Mouse (Mus musculus) heart, embryonic 11.5 days (tissue): Measurements from ENCODE around the gene Tescl. TPM values are rescaled to one million over a fixed set of nuclear protein-coding genes. Genes with fewer than 3 reads are reported as not detected.

Source experiments
- ATAC-seq: fragments of 200-750 bp; cut with Nextera tagmentation; replicated peaks from 2 replicates; pipeline ENCODE4 v1.8.0; 2017; ENCODE audit warnings: moderate library complexity; ENCODE audit not compliant: insufficient number of reproducible peaks, low FRiP score, low TSS enrichment
- H3K27ac ChIP-seq: fragments of 300-500 bp; sonication (generic); 2 replicates; pipeline ENCODE4 v1.5.1; 2014; ENCODE audit warnings: mild to moderate bottlenecking, low read depth, low read length
- H3K27me3 ChIP-seq: fragments of 300-500 bp; sonication (generic); 2 replicates; pipeline ENCODE4 v1.6.1; 2014; ENCODE audit warnings: mild to moderate bottlenecking, low read length, mixed read lengths; ENCODE audit not compliant: control insufficient read depth, insufficient read depth
- H3K36me3 ChIP-seq: fragments of 300-500 bp; sonication (generic); 2 replicates; pipeline ENCODE4 v1.6.1; 2014; ENCODE audit warnings: mild to moderate bottlenecking, low read length, moderate library complexity, mixed read lengths; ENCODE audit not compliant: control insufficient read depth, insufficient read depth
- H3K4me1 ChIP-seq: fragments of 300-500 bp; sonication (generic); 2 replicates; pipeline ENCODE4 v1.6.1; 2014; ENCODE audit warnings: low read length; ENCODE audit not compliant: control insufficient read depth, insufficient read depth
- H3K4me2 ChIP-seq: fragments of 300-500 bp; sonication (generic); 2 replicates; pipeline ENCODE4 v1.6.1; 2014; ENCODE audit warnings: mild to moderate bottlenecking, moderate library complexity
- H3K4me3 ChIP-seq: fragments of 300-500 bp; sonication (generic); 2 replicates; pipeline ENCODE4 v1.5.1; 2014; ENCODE audit warnings: low read depth, low read length
- H3K9ac ChIP-seq: fragments of 300-500 bp; sonication (generic); 2 replicates; pipeline ENCODE4 v1.6.1; 2014; ENCODE audit warnings: mild to moderate bottlenecking, low read depth, low read length, moderate library complexity
- H3K9me3 ChIP-seq: fragments of 300-500 bp; sonication (generic); replicated peaks from 2 replicates; pipeline ENCODE4 v1.6.1; 2016; ENCODE audit warnings: low read length; ENCODE audit not compliant: control insufficient read depth
- WGBS: fragments of 180-500 bp; shearing (Covaris S2); extraction: QIAGEN DNeasy Blood & Tissue Kit; methylation state at CpG from one replicate; pipeline ENCODE4 v1.1.7; 2014; ENCODE audit not compliant: insufficient replicate concordance; 5-methylcytosine and 5-hydroxymethylcytosine counted together
- microRNA-seq: library from miRNA; unstranded; fragments of <30 nt; microRNA quantifications from one replicate; pipeline ENCODE4, GENCODE M21; 2016; ENCODE audit warnings: borderline number of aligned reads
- polyA plus RNA-seq: library from polyadenylated mRNA; unstranded; fragments of >200 nt; fragmentation: Nextera tagmentation; extraction: Ambion mirVana; gene quantifications from 2 replicates; pipeline ENCODE4 v1.2.1, GENCODE M21; 2014

Gene Tescl
- polyA plus RNA-seq, 1 experiment from 2014 or later: not detected

- no peak for ATAC-seq
- Histone ChIP-seq H3K4me1 (no peaks in the 10 kb centered on the region), H3K27me3 (no peaks in the 10 kb centered on the region), H3K36me3 (peaks cover 40% of the 10 kb centered on the region), H3K9me3 (no peaks in the 10 kb centered on the region), H3K4me3 (no peak overlapping the region), H3K9ac (no peak overlapping the region), H3K4me2 (no peak overlapping the region), H3K27ac (no peak overlapping the region)
- 93% methylated on average over 4 of the region's 4 CpGs for WGBS
Measured at GRCm38 (mm10) chr7:24290106-24290693, 43.5 kb downstream of the Tescl start.

GRCm38 (mm10) chr7:24288512-24288911 lies 45.2 kb downstream of the Tescl start:
- H3K36me3 ChIP-seq: peaks cover 36% of the 10 kb centered on the region
- no peak overlapping the region for H3K4me3 ChIP-seq
- H3K27ac ChIP-seq: no peak overlapping the region
- no peaks in the 10 kb centered on the region for H3K9me3 ChIP-seq
- H3K4me1 ChIP-seq: no peaks in the 10 kb centered on the region
- H3K9ac ChIP-seq: no peak overlapping the region
- no peak for ATAC-seq
- no peaks in the 10 kb centered on the region for H3K27me3 ChIP-seq
- WGBS: 88% methylated on average over 6 of the region's 6 CpGs
- H3K4me2 ChIP-seq: no peak overlapping the region

DNA sequence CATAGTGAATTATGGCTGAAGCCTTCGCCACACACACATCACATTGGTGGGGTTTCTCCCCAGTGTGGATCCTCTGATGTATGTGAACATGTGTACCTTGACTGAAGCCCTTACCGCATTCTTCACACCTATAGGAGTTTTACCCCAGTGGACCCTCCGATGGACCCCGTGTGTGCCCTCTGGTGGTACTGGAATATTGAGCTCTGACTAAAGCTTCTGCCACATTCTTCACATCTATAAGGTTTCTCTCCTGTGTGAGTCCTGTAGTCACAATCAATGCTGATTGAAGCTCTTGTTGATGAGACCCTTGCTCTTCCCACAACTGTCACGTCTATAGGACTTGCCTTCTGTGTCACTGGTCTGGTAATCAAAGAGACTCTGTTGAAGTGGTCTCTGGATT lies 46.1 kb downstream of the Tescl start:
- Histone ChIP-seq H3K36me3 (peaks cover 30% of the 10 kb centered on the region), H3K27ac (no peak overlapping the region), H3K4me3 (no peak overlapping the region), H3K27me3 (no peaks in the 10 kb centered on the region), H3K9me3 (no peaks in the 10 kb centered on the region), H3K4me1 (no peaks in the 10 kb centered on the region), H3K9ac (no peak overlapping the region), H3K4me2 (no peak overlapping the region)
- ATAC-seq: no peak
- 79% methylated on average over 5 of the region's 5 CpGs for WGBS

GRCm38 (mm10) chr7:24286916-24287315 lies 46.8 kb downstream of the Tescl start:
- Histone ChIP-seq H3K27me3 (no peaks in the 10 kb centered on the region), H3K36me3 (peaks cover 22% of the 10 kb centered on the region), H3K9me3 (no peaks in the 10 kb centered on the region), H3K4me2 (no peak overlapping the region), H3K9ac (no peak overlapping the region), H3K4me3 (no peak overlapping the region), H3K4me1 (no peaks in the 10 kb centered on the region), H3K27ac (no peak overlapping the region)
- no peak for ATAC-seq
- WGBS: 64% methylated on average over 4 of the region's 4 CpGs

- no peak overlapping the region for H3K4me2 ChIP-seq
- no peaks in the 10 kb centered on the region for H3K4me1 ChIP-seq
- H3K27me3 ChIP-seq: no peaks in the 10 kb centered on the region
- 47% methylated on average over 4 of the region's 4 CpGs for WGBS
- no peak overlapping the region for H3K9ac ChIP-seq
- no peak overlapping the region for H3K4me3 ChIP-seq
- no peak for ATAC-seq
- H3K9me3 ChIP-seq: no peaks in the 10 kb centered on the region
- H3K27ac ChIP-seq: no peak overlapping the region
- peaks cover 14% of the 10 kb centered on the region for H3K36me3 ChIP-seq
Measured at GRCm38 (mm10) chr7:24286090-24286489, 47.6 kb downstream of the Tescl start.

Small RNAs within 50 kb of the gene (microRNA-seq; reads per million reads assigned to microRNA genes)
- not detected for gene Gm27592

Other genes with a start within 250 kb of the Tescl start
- gene Zfp112, start 221.6 kb downstream of the Tescl start, polyA plus RNA-seq: 3.2 and 3.8 TPM in 2 replicates
- gene Zfp235, start 199.8 kb downstream of the Tescl start, polyA plus RNA-seq: 7.7 and 10.6 TPM in 2 replicates
- gene Zfp114, start 158.9 kb downstream of the Tescl start, polyA plus RNA-seq: 3.3 and 3.9 TPM in 2 replicates
- 7.7 and 8.3 TPM in 2 replicates for gene Zfp111, start 122.5 kb downstream of the Tescl start, polyA plus RNA-seq
- 3.6 and 3.9 TPM in 2 replicates for gene Zfp109, start 96.4 kb downstream of the Tescl start, polyA plus RNA-seq
- gene Zfp108, start 79.1 kb downstream of the Tescl start, polyA plus RNA-seq: 1.5 and 2.1 TPM in 2 replicates
- 5.8 and 7.3 TPM in 2 replicates for gene Zfp93, start 63.5 kb downstream of the Tescl start, polyA plus RNA-seq
- gene Zfp61, start 32.7 kb downstream of the Tescl start, polyA plus RNA-seq: 16.4 and 18.1 TPM in 2 replicates
- gene Zfp94, start 17.3 kb downstream of the Tescl start, polyA plus RNA-seq: 4.6 and 6.1 TPM in 2 replicates
- gene Lypd5, start 15.3 kb upstream of the Tescl start, polyA plus RNA-seq: not detected in 2 replicates
- gene Kcnn4, start 36.3 kb upstream of the Tescl start, polyA plus RNA-seq: 9.9 and 11.2 TPM in 2 replicates
- gene Smg9, start 65.7 kb upstream of the Tescl start, polyA plus RNA-seq: 17.5 and 21.2 TPM in 2 replicates
- not detected in 2 replicates for gene Irgc1, start 118.4 kb upstream of the Tescl start, polyA plus RNA-seq
- 5.6 and 6.9 TPM in 2 replicates for gene Plaur, start 128.5 kb upstream of the Tescl start, polyA plus RNA-seq
- 0.20 and 0.23 TPM in 2 replicates for gene Cadm4, start 148.1 kb upstream of the Tescl start, polyA plus RNA-seq
- 22.6 and 26.0 TPM in 2 replicates for gene Zfp428, start 173.1 kb upstream of the Tescl start, polyA plus RNA-seq
- 0.25 and 0.57 TPM in 2 replicates for gene AC161166.1, start 178.5 kb upstream of the Tescl start, polyA plus RNA-seq
- 4.1 and 6.1 TPM in 2 replicates for gene Irgq, start 196.8 kb upstream of the Tescl start, polyA plus RNA-seq
- gene Pinlyp, start 212.2 kb upstream of the Tescl start, polyA plus RNA-seq: not detected in 2 replicates
- 69.8 and 76.6 TPM in 2 replicates for gene Xrcc1, start 212.4 kb upstream of the Tescl start, polyA plus RNA-seq